Mouse (Mus musculus): ENCODE results near the gene Gm973. TPM values are rescaled to one million over a fixed set of nuclear protein-coding genes. Genes with fewer than 3 reads are reported as not detected.

Gene Gm973
- polyA plus RNA-seq, 1 experiment from 2014 or later = 0.82 TPM

- H3K27me3 ChIP-seq (ENCODE audit: control insufficient read depth, insufficient read depth, low read length) = no peaks in the 10 kb centered on the region
- 10% methylated on average over 10 of the region's 10 CpGs for WGBS
- H3K9me3 ChIP-seq (ENCODE audit: control insufficient read depth, low read depth, low read length) = no peaks in the 10 kb centered on the region
- ATAC-seq (ENCODE audit: insufficient number of reproducible peaks, insufficient read depth, low FRiP score, low read depth) = no peak
- H3K9ac ChIP-seq (replicated peaks; ENCODE audit: low read depth, low read length) = no peak overlapping the region
- H3K36me3 ChIP-seq (ENCODE audit: control insufficient read depth, insufficient read depth, low read length) = peaks cover 4% of the 10 kb centered on the region; the same call in 1 of the 2 replicates
- H3K4me1 ChIP-seq (ENCODE audit: control insufficient read depth, insufficient read depth, low read length) = peaks cover 36% of the 10 kb centered on the region
- H3K4me3 ChIP-seq (ENCODE audit: low read depth, low read length) = peak overlapping the region; percentile 13; the same call in 1 of the 2 replicates
- peak overlapping the region; percentile 42 for H3K4me2 ChIP-seq (replicated peaks; ENCODE audit: low read depth, low read length)
- peak overlapping the region; percentile 71 for H3K27ac ChIP-seq (ENCODE audit: low read length)
Measured at GRCm38 (mm10) chr1:59487651-59488051, 28.4 kb upstream of the Gm973 start.

- WGBS = 28% methylated on average over 4 of the region's 4 CpGs
- H3K4me1 ChIP-seq (ENCODE audit: control insufficient read depth, insufficient read depth, low read length) = peaks cover 36% of the 10 kb centered on the region
- peak overlapping the region; percentile 46; the same call in 1 of the 2 replicates for H3K27ac ChIP-seq (ENCODE audit: low read length)
- H3K4me3 ChIP-seq (ENCODE audit: low read depth, low read length) = no peak overlapping the region
- H3K27me3 ChIP-seq (ENCODE audit: control insufficient read depth, insufficient read depth, low read length) = no peaks in the 10 kb centered on the region
- peak overlapping the region; percentile 42; the same call in 1 of the 2 replicates for H3K4me2 ChIP-seq (replicated peaks; ENCODE audit: low read depth, low read length)
- H3K9me3 ChIP-seq (ENCODE audit: control insufficient read depth, low read depth, low read length) = no peaks in the 10 kb centered on the region
- H3K36me3 ChIP-seq (ENCODE audit: control insufficient read depth, insufficient read depth, low read length) = peaks cover 4% of the 10 kb centered on the region; the same call in 1 of the 2 replicates
- H3K9ac ChIP-seq (replicated peaks; ENCODE audit: low read depth, low read length) = no peak overlapping the region
- ATAC-seq (ENCODE audit: insufficient number of reproducible peaks, insufficient read depth, low FRiP score, low read depth) = no peak
Measured at GRCm38 (mm10) chr1:59488481-59488880, 27.6 kb upstream of the Gm973 start.

- no peak for ATAC-seq (ENCODE audit: insufficient number of reproducible peaks, insufficient read depth, low FRiP score, low read depth)
- H3K36me3 ChIP-seq (ENCODE audit: control insufficient read depth, insufficient read depth, low read length) = peaks cover 4% of the 10 kb centered on the region; the same call in 1 of the 2 replicates
- no peak overlapping the region for H3K9ac ChIP-seq (replicated peaks; ENCODE audit: low read depth, low read length)
- H3K4me3 ChIP-seq (ENCODE audit: low read depth, low read length) = no peak overlapping the region
- H3K27me3 ChIP-seq (ENCODE audit: control insufficient read depth, insufficient read depth, low read length) = no peaks in the 10 kb centered on the region
- no peak overlapping the region for H3K4me2 ChIP-seq (replicated peaks; ENCODE audit: low read depth, low read length)
- WGBS = 31% methylated on average over 4 of the region's 4 CpGs
- no peak overlapping the region for H3K27ac ChIP-seq (ENCODE audit: low read length)
- H3K4me1 ChIP-seq (ENCODE audit: control insufficient read depth, insufficient read depth, low read length) = peaks cover 36% of the 10 kb centered on the region
- H3K9me3 ChIP-seq (ENCODE audit: control insufficient read depth, low read depth, low read length) = no peaks in the 10 kb centered on the region
Measured at GRCm38 (mm10) chr1:59488991-59489390, 27.1 kb upstream of the Gm973 start.

- WGBS = 72% methylated on average over 9 of the region's 9 CpGs
- Histone ChIP-seq H3K36me3 (ENCODE audit: control insufficient read depth, insufficient read depth, low read length) (peaks cover 4% of the 10 kb centered on the region; the same call in 1 of the 2 replicates), H3K4me2 (replicated peaks; ENCODE audit: low read depth, low read length) (no peak overlapping the region), H3K9me3 (ENCODE audit: control insufficient read depth, low read depth, low read length) (no peaks in the 10 kb centered on the region), H3K27me3 (ENCODE audit: control insufficient read depth, insufficient read depth, low read length) (no peaks in the 10 kb centered on the region), H3K9ac (replicated peaks; ENCODE audit: low read depth, low read length) (no peak overlapping the region), H3K27ac (ENCODE audit: low read length) (no peak overlapping the region), H3K4me1 (ENCODE audit: control insufficient read depth, insufficient read depth, low read length) (peaks cover 24% of the 10 kb centered on the region), H3K4me3 (ENCODE audit: low read depth, low read length) (no peak overlapping the region)
- ATAC-seq (ENCODE audit: insufficient number of reproducible peaks, insufficient read depth, low FRiP score, low read depth) = no peak
Measured at GRCm38 (mm10) chr1:59491517-59491916, 24.5 kb upstream of the Gm973 start.

- H3K4me2 ChIP-seq (replicated peaks; ENCODE audit: low read depth, low read length) = no peak overlapping the region
- no peak overlapping the region for H3K27ac ChIP-seq (ENCODE audit: low read length)
- no peak overlapping the region for H3K4me3 ChIP-seq (ENCODE audit: low read depth, low read length)
- 63% methylated on average over 4 of the region's 4 CpGs for WGBS
- H3K27me3 ChIP-seq (ENCODE audit: control insufficient read depth, insufficient read depth, low read length) = no peaks in the 10 kb centered on the region
- H3K9ac ChIP-seq (replicated peaks; ENCODE audit: low read depth, low read length) = no peak overlapping the region
- no peaks in the 10 kb centered on the region for H3K9me3 ChIP-seq (ENCODE audit: control insufficient read depth, low read depth, low read length)
- H3K36me3 ChIP-seq (ENCODE audit: control insufficient read depth, insufficient read depth, low read length) = no peaks in the 10 kb centered on the region
- 0 out of 2 replicates have a peak, but pooled peaks have one; percentile 37 for ATAC-seq (ENCODE audit: insufficient number of reproducible peaks, insufficient read depth, low FRiP score, low read depth)
- H3K4me1 ChIP-seq (ENCODE audit: control insufficient read depth, insufficient read depth, low read length) = peaks cover 18% of the 10 kb centered on the region
Measured at GRCm38 (mm10) chr1:59492432-59492831, 23.6 kb upstream of the Gm973 start.

- H3K27me3 ChIP-seq (ENCODE audit: control insufficient read depth, insufficient read depth, low read length) = no peaks in the 10 kb centered on the region
- no peaks in the 10 kb centered on the region for H3K36me3 ChIP-seq (ENCODE audit: control insufficient read depth, insufficient read depth, low read length)
- H3K9ac ChIP-seq (replicated peaks; ENCODE audit: low read depth, low read length) = no peak overlapping the region
- H3K4me1 ChIP-seq (ENCODE audit: control insufficient read depth, insufficient read depth, low read length) = no peaks in the 10 kb centered on the region
- 92% methylated on average over 5 of the region's 5 CpGs for WGBS
- ATAC-seq (ENCODE audit: insufficient number of reproducible peaks, insufficient read depth, low FRiP score, low read depth) = no peak
- no peak overlapping the region for H3K27ac ChIP-seq (ENCODE audit: low read length)
- H3K4me3 ChIP-seq (ENCODE audit: low read depth, low read length) = no peak overlapping the region
- no peak overlapping the region for H3K4me2 ChIP-seq (replicated peaks; ENCODE audit: low read depth, low read length)
- H3K9me3 ChIP-seq (ENCODE audit: control insufficient read depth, low read depth, low read length) = no peaks in the 10 kb centered on the region
Measured at GRCm38 (mm10) chr1:59495970-59496369, 20.1 kb upstream of the Gm973 start.

GRCm38 (mm10) chr1:59497741-59498613, 18.1 kb upstream of the Gm973 start:
- no peak overlapping the region for H3K9ac ChIP-seq (replicated peaks; ENCODE audit: low read depth, low read length)
- no peak overlapping the region for H3K4me3 ChIP-seq (ENCODE audit: low read depth, low read length)
- H3K27ac ChIP-seq (ENCODE audit: low read length) = no peak overlapping the region
- no peak overlapping the region for H3K4me2 ChIP-seq (replicated peaks; ENCODE audit: low read depth, low read length)
- no peak for ATAC-seq (ENCODE audit: insufficient number of reproducible peaks, insufficient read depth, low FRiP score, low read depth)
- H3K27me3 ChIP-seq (ENCODE audit: control insufficient read depth, insufficient read depth, low read length) = no peaks in the 10 kb centered on the region
- no peaks in the 10 kb centered on the region for H3K4me1 ChIP-seq (ENCODE audit: control insufficient read depth, insufficient read depth, low read length)
- H3K9me3 ChIP-seq (ENCODE audit: control insufficient read depth, low read depth, low read length) = no peaks in the 10 kb centered on the region
- 65% methylated on average over 6 of the region's 6 CpGs for WGBS
- no peaks in the 10 kb centered on the region for H3K36me3 ChIP-seq (ENCODE audit: control insufficient read depth, insufficient read depth, low read length)

GRCm38 (mm10) chr1:59499327-59499726, 16.7 kb upstream of the Gm973 start:
- Histone ChIP-seq H3K4me1 (ENCODE audit: control insufficient read depth, insufficient read depth, low read length) (no peaks in the 10 kb centered on the region), H3K9me3 (ENCODE audit: control insufficient read depth, low read depth, low read length) (no peaks in the 10 kb centered on the region), H3K4me2 (replicated peaks; ENCODE audit: low read depth, low read length) (no peak overlapping the region), H3K4me3 (ENCODE audit: low read depth, low read length) (no peak overlapping the region), H3K27me3 (ENCODE audit: control insufficient read depth, insufficient read depth, low read length) (no peaks in the 10 kb centered on the region), H3K36me3 (ENCODE audit: control insufficient read depth, insufficient read depth, low read length) (no peaks in the 10 kb centered on the region), H3K27ac (ENCODE audit: low read length) (no peak overlapping the region), H3K9ac (replicated peaks; ENCODE audit: low read depth, low read length) (no peak overlapping the region)
- ATAC-seq (ENCODE audit: insufficient number of reproducible peaks, insufficient read depth, low FRiP score, low read depth) = no peak
- 85% methylated on average over 3 of the region's 3 CpGs for WGBS
